Mouse (Mus musculus): ENCODE data around the gene F2rl3.

DNA sequence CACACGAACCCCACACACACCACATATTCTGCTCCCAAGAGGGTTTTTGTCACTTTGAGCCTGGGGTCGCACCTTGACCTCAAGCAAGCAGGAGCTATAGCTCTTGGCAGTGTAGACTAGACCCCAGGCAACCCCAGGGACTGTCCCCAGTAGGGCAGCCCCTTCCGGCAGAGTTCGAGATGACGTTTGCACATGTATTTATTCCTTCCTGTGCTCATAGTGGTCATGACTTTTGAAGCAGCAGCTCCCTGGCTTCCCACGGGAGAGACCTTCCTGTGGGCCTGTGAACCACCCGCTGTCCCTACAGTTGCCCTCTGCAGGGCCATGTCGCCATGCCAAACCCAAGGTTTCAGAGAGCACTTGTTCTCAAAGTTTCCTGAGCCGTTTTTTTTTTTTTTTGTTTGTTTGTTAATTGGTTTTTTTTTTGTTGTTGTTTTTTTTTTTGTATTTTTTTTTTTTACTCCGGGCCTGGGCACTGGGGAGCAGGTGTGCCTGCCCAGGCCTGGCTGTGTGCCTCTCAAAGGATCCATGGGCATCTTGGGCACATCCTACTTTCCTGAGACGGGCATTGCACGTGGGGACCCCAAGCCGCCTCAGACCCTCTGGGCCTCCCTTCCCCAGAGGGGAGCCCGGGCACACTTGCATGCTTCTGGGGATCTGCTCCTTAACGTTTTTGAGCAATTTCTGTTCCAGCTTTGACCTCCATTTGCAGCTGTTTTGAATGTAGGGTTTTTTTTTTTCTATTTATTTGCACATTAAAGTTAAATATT lies 4.1 kb upstream of the F2rl3 start:
- TF ChIP-seq CTCF (IDR thresholded peaks at IDR 0.05) (no peak), EP300 (IDR thresholded peaks at IDR 0.05; ENCODE audit: insufficient read depth, low read depth, low read length) (no peak), POLR2A (IDR thresholded peaks at IDR 0.05; ENCODE audit: insufficient read depth, low read depth, low read length) (no peak)

All from heart, adult 2 months (tissue).